Mouse (Mus musculus): Measurements from ENCODE around the gene Rab40c.

DNA sequence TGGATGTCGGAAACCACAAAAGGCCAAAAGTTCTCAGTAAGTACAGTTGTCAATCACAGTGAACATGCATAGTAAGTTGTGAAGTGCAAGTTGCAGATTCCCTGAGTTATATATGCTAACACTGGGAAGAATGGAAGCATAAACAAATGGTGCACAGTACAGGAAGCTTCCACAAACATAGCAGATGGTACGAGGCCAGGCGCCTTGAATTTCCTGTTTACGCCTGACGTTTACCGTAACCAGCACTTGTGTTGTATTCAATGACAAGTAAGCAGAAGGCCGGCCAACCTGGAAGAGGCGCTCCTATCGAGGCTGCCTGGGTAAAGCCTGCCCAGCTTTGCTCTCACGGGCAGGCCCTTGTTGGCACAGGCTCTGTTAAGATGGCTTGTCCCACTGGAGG is 32.1 kb downstream of the Rab40c start:
- TF ChIP-seq POLR2A (IDR thresholded peaks at IDR 0.05; ENCODE audit: insufficient read length, low read depth) (no peak), USF1 (IDR thresholded peaks at IDR 0.05; ENCODE audit: low read depth) (no peak), MAX (IDR thresholded peaks at IDR 0.05; ENCODE audit: low read depth) (no peak), CEBPB (IDR thresholded peaks at IDR 0.05; ENCODE audit: insufficient read depth, poor library complexity, severe bottlenecking) (no peak), E2F4 (IDR thresholded peaks at IDR 0.05; ENCODE audit: insufficient read depth) (no peak)
